Mouse (Mus musculus) lung, embryonic 14.5 days (tissue): ENCODE data around the gene Dars2. TPM values are rescaled to one million over a fixed set of nuclear protein-coding genes. Genes with fewer than 3 reads are reported as not detected.
"Not testable (repeated sequence)": the region's sequence is repeated elsewhere in the genome, so short reads cannot be mapped to it uniquely, and the experiment has no call there.

Experiments
- ATAC-seq: fragments of 200-750 bp; cut with Nextera tagmentation; 2 replicates; pipeline ENCODE4 v1.8.0; 2017; ENCODE audit warnings: mild to moderate bottlenecking, moderate TSS enrichment, moderate library complexity; ENCODE audit not compliant: insufficient read depth
- DNase-seq: peaks from one replicate; pipeline ENCODE4 v3.0.0-alpha.2; 2015
- H3K27ac ChIP-seq: fragments of 300-500 bp; sonication (generic); 2 replicates; pipeline ENCODE4 v1.5.1; 2014; ENCODE audit warnings: low read depth, mild to moderate bottlenecking, moderate library complexity
- H3K27me3 ChIP-seq: fragments of 300-500 bp; sonication (generic); 2 replicates; pipeline ENCODE4 v1.6.1; 2014; ENCODE audit warnings: low read length, control low read depth; ENCODE audit not compliant: insufficient read depth
- H3K36me3 ChIP-seq: fragments of 300-500 bp; sonication (generic); 2 replicates; pipeline ENCODE4 v1.6.1; 2014; ENCODE audit warnings: control low read depth; ENCODE audit not compliant: insufficient read depth
- H3K4me1 ChIP-seq: fragments of 300-500 bp; sonication (generic); 2 replicates; pipeline ENCODE4 v1.6.1; 2014; ENCODE audit warnings: antibody characterized with exemption, control low read depth; ENCODE audit not compliant: insufficient read depth
- H3K4me2 ChIP-seq: fragments of 300-500 bp; sonication (generic); 2 replicates; pipeline ENCODE4 v1.6.1; 2014; ENCODE audit warnings: mild to moderate bottlenecking
- H3K4me3 ChIP-seq: fragments of 300-500 bp; sonication (generic); 2 replicates; pipeline ENCODE4 v1.5.1; 2014; ENCODE audit warnings: low read depth, low read length
- H3K9ac ChIP-seq: fragments of 300-500 bp; sonication (generic); 2 replicates; pipeline ENCODE4 v1.6.1; 2014
- H3K9me3 ChIP-seq: fragments of 300-500 bp; sonication (generic); 2 replicates; pipeline ENCODE4 v1.6.1; 2016; ENCODE audit warnings: low read depth, low read length, control low read depth
- CTCF ChIP-seq: IDR thresholded peaks from 2 replicates; pipeline ENCODE4 v1.5.1; 2016; ENCODE audit warnings: antibody characterized with exemption, low read depth
- WGBS: fragments of 180-500 bp; shearing (Covaris S2); extraction: QIAGEN DNeasy Blood & Tissue Kit; methylation state at CpG from one replicate; pipeline ENCODE4 v1.1.7; 2014; 5-methylcytosine and 5-hydroxymethylcytosine counted together
- polyA plus RNA-seq: library from polyadenylated mRNA; unstranded; fragments of >200 nt; fragmentation: Nextera tagmentation; extraction: Ambion mirVana; gene quantifications from 2 replicates; pipeline ENCODE4 v1.2.1, GENCODE M21; 2014

Dars2 gene
- polyA plus RNA-seq, 1 experiment from 2014 or later, result 37.0 TPM

GRCm38 (mm10) chr1:161035786-161036404 is 34.6 kb downstream of the Dars2 start:
- peak overlapping the region; percentile 85 for H3K4me2 ChIP-seq
- under 1% methylated on average over 6 of the region's 6 CpGs for WGBS
- H3K36me3 ChIP-seq, result peaks cover 63% of the 10 kb centered on the region
- no peaks in the 10 kb centered on the region for H3K9me3 ChIP-seq
- H3K27ac ChIP-seq, result peak overlapping the region; percentile 97
- H3K27me3 ChIP-seq, result no peaks in the 10 kb centered on the region
- H3K4me1 ChIP-seq, result no peaks in the 10 kb centered on the region
- peak; percentile 59 for DNase-seq
- peak overlapping the region; percentile 97 for H3K9ac ChIP-seq
- TF ChIP-seq CTCF, result no peak
- peak overlapping the region; percentile 81 for H3K4me3 ChIP-seq
- ATAC-seq, result no peak

GRCm38 (mm10) chr1:161035281-161035785 is 35.1 kb downstream of the Dars2 start:
- Histone ChIP-seq H3K36me3 (peaks cover 66% of the 10 kb centered on the region), H3K27ac (peak overlapping the region; percentile 97), H3K4me2 (peak overlapping the region; percentile 85), H3K9me3 (no peaks in the 10 kb centered on the region), H3K4me1 (no peaks in the 10 kb centered on the region), H3K4me3 (peak overlapping the region; percentile 81), H3K27me3 (no peaks in the 10 kb centered on the region), H3K9ac (peak overlapping the region; percentile 97)
- ATAC-seq (peak; percentile 18), DNase-seq (peak; percentile 67)
- WGBS, result under 1% methylated on average over 14 of the region's 14 CpGs
- TF ChIP-seq CTCF, result no peak

GRCm38 (mm10) chr1:161034435-161035280 is 35.8 kb downstream of the Dars2 start, which contains the start of gene Zbtb37:
Gene Zbtb37 (minus strand): TSS chr1:161034849.
- Histone ChIP-seq H3K4me1 (no peaks in the 10 kb centered on the region), H3K9me3 (no peaks in the 10 kb centered on the region), H3K9ac (peak within 1 kb of the TSS; percentile 97), H3K27ac (peak within 1 kb of the TSS; percentile 97), H3K36me3 (peaks cover 70% of the 10 kb centered on the region), H3K4me3 (peak within 1 kb of the TSS; percentile 81), H3K27me3 (no peaks in the 10 kb centered on the region), H3K4me2 (peak within 1 kb of the TSS; percentile 85)
- DNase-seq (peak; percentile 99), ATAC-seq (peak; percentile 83)
- no peak for TF ChIP-seq CTCF
- WGBS, result under 1% methylated on average over 72 of the region's 76 CpGs

- H3K9ac ChIP-seq, result peak overlapping the region; percentile 62
- H3K9me3 ChIP-seq, result no peaks in the 10 kb centered on the region
- no peaks in the 10 kb centered on the region for H3K27me3 ChIP-seq
- DNase-seq (no peak), ATAC-seq (no peak)
- H3K4me2 ChIP-seq, result peak overlapping the region; percentile 66
- no peak for TF ChIP-seq CTCF
- H3K4me3 ChIP-seq, result peak overlapping the region; percentile 81
- no peaks in the 10 kb centered on the region for H3K4me1 ChIP-seq
- WGBS, result under 1% methylated on average over 21 of the region's 21 CpGs
- peaks cover 68% of the 10 kb centered on the region for H3K36me3 ChIP-seq
- H3K27ac ChIP-seq, result peak overlapping the region; percentile 89
These were observed 36.5 kb downstream of the Dars2 start for GRCm38 (mm10) chr1:161033856-161034434.

GRCm38 (mm10) chr1:161032345-161032744 is 38.1 kb downstream of the Dars2 start:
- ATAC-seq (no peak), DNase-seq (no peak)
- no peak overlapping the region for H3K4me3 ChIP-seq
- H3K9ac ChIP-seq, result no peak overlapping the region
- no peaks in the 10 kb centered on the region for H3K27me3 ChIP-seq
- H3K4me1 ChIP-seq, result no peaks in the 10 kb centered on the region
- no peak overlapping the region for H3K27ac ChIP-seq
- WGBS, result 93% methylated on average over 7 of the region's 7 CpGs
- peaks cover 52% of the 10 kb centered on the region for H3K36me3 ChIP-seq
- H3K9me3 ChIP-seq, result no peaks in the 10 kb centered on the region
- no peak overlapping the region for H3K4me2 ChIP-seq
- no peak for TF ChIP-seq CTCF

- DNase-seq (no peak), ATAC-seq (no peak)
- no peak for TF ChIP-seq CTCF
- no peak overlapping the region for H3K4me2 ChIP-seq
- no peak overlapping the region for H3K9ac ChIP-seq
- WGBS, result 89% methylated on average over 9 of the region's 9 CpGs
- H3K36me3 ChIP-seq, result peaks cover 49% of the 10 kb centered on the region
- no peak overlapping the region for H3K27ac ChIP-seq
- no peaks in the 10 kb centered on the region for H3K9me3 ChIP-seq
- no peak overlapping the region for H3K4me3 ChIP-seq
- H3K4me1 ChIP-seq, result no peaks in the 10 kb centered on the region
- no peaks in the 10 kb centered on the region for H3K27me3 ChIP-seq
These were observed 38.6 kb downstream of the Dars2 start for GRCm38 (mm10) chr1:161031881-161032280.

- Histone ChIP-seq H3K27me3 (no peaks in the 10 kb centered on the region), H3K4me1 (no peaks in the 10 kb centered on the region), H3K4me3 (no peak overlapping the region), H3K27ac (no peak overlapping the region), H3K9me3 (no peaks in the 10 kb centered on the region), H3K36me3 (peaks cover 41% of the 10 kb centered on the region), H3K4me2 (no peak overlapping the region), H3K9ac (no peak overlapping the region)
- no peak for TF ChIP-seq CTCF
- ATAC-seq (no peak), DNase-seq (no peak)
- WGBS, result 92% methylated on average over 3 of the region's 3 CpGs
These were observed 40.4 kb downstream of the Dars2 start for GRCm38 (mm10) chr1:161030058-161030457.

- 91% methylated on average over 1 of the region's 1 CpGs for WGBS
- DNase-seq, H3K4me2 ChIP-seq, H3K4me3 ChIP-seq, H3K27me3 ChIP-seq, ATAC-seq, H3K4me1 ChIP-seq, H3K27ac ChIP-seq, H3K9me3 ChIP-seq, H3K9ac ChIP-seq: not testable (repeated sequence)
- H3K36me3 ChIP-seq, result peaks cover 48% of the 10 kb centered on the region
These were observed 42.0 kb downstream of the Dars2 start for GRCm38 (mm10) chr1:161028427-161028826.
